44 mouse cellular contexts compared by ENCODE assay signal in genomic region chr9:24133142-24133541, GRCm38 (mm10). TPM values are rescaled to one million over a fixed set of nuclear protein-coding genes. Genes with fewer than 3 reads are reported as not detected.
"Had no signal": no experiment of that assay in that cellular context is flagged by ENCODE, and none has a peak within 500 bp of the region (broad histone marks: within the 10 kb centered on the region; RNA-seq: fewer than 3 reads in every experiment).

No protein-coding gene starts in this region.

- H3K9ac ChIP-seq: heart, embryonic 12.5 days; heart, embryonic 13.5 days; heart, embryonic 15.5 days; hindbrain, embryonic 12.5 days; hindbrain, embryonic 13.5 days; hindbrain, embryonic 14.5 days; hindbrain, embryonic 15.5 days; intestine, embryonic 15.5 days; kidney, embryonic 15.5 days had no signal

- H3K36me3 ChIP-seq: heart, embryonic 10.5 days; heart, embryonic 12.5 days; heart, embryonic 13.5 days; heart, embryonic 15.5 days; hindbrain, embryonic 10.5 days; hindbrain, embryonic 12.5 days; hindbrain, embryonic 13.5 days; hindbrain, embryonic 15.5 days; intestine, embryonic 15.5 days; kidney, embryonic 15.5 days had no signal

- DNase-seq: heart, postnatal 10 days; heart, postnatal 14 days; heart, postnatal 36 days; heart, postnatal 4 days; kidney, adult 11 months; kidney, adult 18-20 months; kidney, adult 2 months; kidney, adult 8-10 months; kidney, adult 9 months; kidney, postnatal 10 days; kidney, postnatal 14 days; kidney, postnatal 25 days; kidney, postnatal 36 days; kidney, postnatal 4 days; layer of hippocampus, adult 9-11 months; layer of hippocampus, postnatal 36 days had no signal

- H3K4me1 ChIP-seq: heart, embryonic 10.5 days; heart, embryonic 12.5 days; heart, embryonic 13.5 days; heart, embryonic 15.5 days; hindbrain, embryonic 10.5 days; hindbrain, embryonic 12.5 days; hindbrain, embryonic 13.5 days; hindbrain, embryonic 15.5 days; intestine, embryonic 15.5 days; kidney, embryonic 15.5 days had no signal

- H3K4me3 ChIP-seq: heart, embryonic 10.5 days; heart, embryonic 12.5 days; heart, embryonic 13.5 days; heart, embryonic 15.5 days; hindbrain, embryonic 10.5 days; hindbrain, embryonic 12.5 days; hindbrain, embryonic 13.5 days; hindbrain, embryonic 15.5 days; intestine, embryonic 15.5 days; kidney, embryonic 15.5 days; layer of hippocampus, adult 2 months had no signal

- H3K4me2 ChIP-seq: heart, embryonic 11.5 days; heart, embryonic 12.5 days; heart, embryonic 13.5 days; heart, embryonic 15.5 days; hindbrain, embryonic 12.5 days; hindbrain, embryonic 13.5 days; hindbrain, embryonic 14.5 days; hindbrain, embryonic 15.5 days; intestine, embryonic 15.5 days; kidney, embryonic 15.5 days had no signal

- H3K9me3 ChIP-seq: heart, embryonic 10.5 days; heart, embryonic 12.5 days; heart, embryonic 13.5 days; heart, embryonic 15.5 days; hindbrain, embryonic 10.5 days; hindbrain, embryonic 12.5 days; hindbrain, embryonic 13.5 days; hindbrain, embryonic 15.5 days; intestine, embryonic 15.5 days; kidney, embryonic 15.5 days had no signal

- ATAC-seq: hindbrain, embryonic 16.5 days; hindbrain, postnatal 0 days; inflammation-experienced regulatory T-cells, adult 6 months; intestine, embryonic 15.5 days; intestine, embryonic 16.5 days; intestine, postnatal 0 days had no signal

- H3K27me3 ChIP-seq: heart, embryonic 12.5 days; heart, embryonic 13.5 days; heart, embryonic 15.5 days; hindbrain, embryonic 12.5 days; hindbrain, embryonic 13.5 days; hindbrain, embryonic 15.5 days; intestine, embryonic 15.5 days; kidney, embryonic 15.5 days had no signal

- H3K27ac ChIP-seq: heart, embryonic 10.5 days; heart, embryonic 13.5 days; heart, embryonic 15.5 days; hindbrain, embryonic 10.5 days; hindbrain, embryonic 12.5 days; hindbrain, embryonic 13.5 days; hindbrain, embryonic 14.5 days; hindbrain, embryonic 15.5 days; hindbrain, postnatal 0 days; intestine, embryonic 15.5 days; kidney, embryonic 15.5 days; kidney, postnatal 0 days; layer of hippocampus, adult 2 months had no signal

RNA-seq across cellular contexts. Expression of gene Npsr1, which starts 35.3 kb away (rescaled TPM):
- total RNA-seq: heart, adult 8-10 months; heart, postnatal 10 days; heart, postnatal 14 days; heart, postnatal 25 days; heart, postnatal 36 days; heart, postnatal 4 days; hematopoietic stem cell, adult 5-6 weeks had no signal
- polyA plus RNA-seq: heart, embryonic 10.5 days; heart, embryonic 11.5 days; heart, embryonic 12.5 days; heart, embryonic 13.5 days; heart, embryonic 14.5 days; heart, embryonic 15.5 days; heart, embryonic 16.5 days; heart, postnatal 0 days; hindbrain, embryonic 10.5 days; hindbrain, embryonic 11.5 days; hindbrain, embryonic 12.5 days; inflammation-experienced regulatory T-cells, adult 6 months; intestine, embryonic 14.5 days; intestine, embryonic 15.5 days; intestine, embryonic 16.5 days; intestine, postnatal 0 days; large intestine, adult 2 months had no signal
